Mouse (Mus musculus): ENCODE results near the gene Akap10.
"Not testable (repeated sequence)": the region's sequence is repeated elsewhere in the genome, so short reads cannot be mapped to it uniquely, and the experiment has no call there.

Gene Akap10

GRCm38 (mm10) chr11:61930640-61931586 is 861 bp upstream of the Akap10 start:
- in situ Hi-C loops (cut with MboI, MseI): no loop called here

GRCm38 (mm10) chr11:61929323-61930097 is 542 bp downstream of the Akap10 start:
- in situ Hi-C loops (cut with MboI, MseI): no loop called here

GRCm38 (mm10) chr11:61923309-61923708 is 6.7 kb downstream of the Akap10 start:
- in situ Hi-C loops (cut with MboI, MseI): no loop called here

- in situ Hi-C loops (cut with MboI, MseI): no loop called here
Observed at GRCm38 (mm10) chr11:61919702-61920101, 10.3 kb downstream of the Akap10 start.

- in situ Hi-C loops (cut with MboI, MseI): no loop called here
Observed at GRCm38 (mm10) chr11:61908315-61908714, 21.7 kb downstream of the Akap10 start.

- in situ Hi-C loops (cut with MboI, MseI): no loop called here
Observed at GRCm38 (mm10) chr11:61882183-61882582, 47.9 kb downstream of the Akap10 start.

GRCm38 (mm10) chr11:61879921-61880320 is 50.1 kb downstream of the Akap10 start:
- in situ Hi-C loops (cut with MboI, MseI): no loop called here

- in situ Hi-C loops (cut with MboI, MseI): no loop called here
Observed at GRCm38 (mm10) chr11:61871881-61872280, 58.2 kb downstream of the Akap10 start.

- in situ Hi-C loops (cut with MboI, MseI): no loop called here
Observed at GRCm38 (mm10) chr11:61866856-61867255, 63.2 kb downstream of the Akap10 start.

GRCm38 (mm10) chr11:61861781-61862547 is 68.1 kb downstream of the Akap10 start:
- in situ Hi-C loops (cut with MboI, MseI): no loop called here

GRCm38 (mm10) chr11:61859316-61859715 is 70.7 kb downstream of the Akap10 start:
- in situ Hi-C loops (cut with MboI, MseI): no loop called here

GRCm38 (mm10) chr11:61855539-61855938 is 74.5 kb downstream of the Akap10 start:
- in situ Hi-C loops (cut with MboI, MseI): no loop called here

GRCm38 (mm10) chr11:61854988-61855411 is 75.1 kb downstream of the Akap10 start, which contains the start of gene Ulk2:
TSS of gene Ulk2 (minus strand) at chr11:61855073.
- in situ Hi-C loops (cut with MboI, MseI): no loop called here

GRCm38 (mm10) chr11:61854211-61854987 is 75.7 kb downstream of the Akap10 start:
- in situ Hi-C loops (cut with MboI, MseI): no loop called here

GRCm38 (mm10) chr11:61853659-61854058 is 76.4 kb downstream of the Akap10 start:
- in situ Hi-C loops (cut with MboI, MseI): no loop called here

- in situ Hi-C loops (cut with MboI, MseI): no loop called here
Observed at GRCm38 (mm10) chr11:61852916-61853315, 77.1 kb downstream of the Akap10 start.

- in situ Hi-C loops (cut with MboI, MseI): no loop called here
Observed at GRCm38 (mm10) chr11:61851195-61851594, 78.9 kb downstream of the Akap10 start.

GRCm38 (mm10) chr11:61840663-61841062 is 89.4 kb downstream of the Akap10 start:
- in situ Hi-C loops (cut with MboI, MseI): not testable (repeated sequence)

- in situ Hi-C loops (cut with MboI, MseI): no loop called here
Observed at GRCm38 (mm10) chr11:61839940-61840339, 90.1 kb downstream of the Akap10 start.

GRCm38 (mm10) chr11:61839182-61839581 is 90.9 kb downstream of the Akap10 start:
- in situ Hi-C loops (cut with MboI, MseI): no loop called here
